Mouse (Mus musculus) MEL (cell line): ENCODE data around the gene Rep15.

ENCODE experiments used
- CHD2 ChIP-seq: IDR thresholded peaks from 2 replicates; pipeline ENCODE4 v1.6.1; 2011; ENCODE audit warnings: low read length, improper control_type of control experiment
- CTCF ChIP-seq, 3 experiments: IDR thresholded peaks in 2 of 3; conservative IDR thresholded peaks in 1 of 3; 2 replicates each; pipeline ENCODE4 v1.5.1; 2011 to 2012; ENCODE audit warnings: low read length in 3 of 3, low read depth in 2 of 3, mild to moderate bottlenecking in 2 of 3, improper control_type of control experiment in 1 of 3, inconsistent platforms in 1 of 3, mixed read lengths in 1 of 3, moderate library complexity in 1 of 3; ENCODE audit not compliant: control insufficient read depth in 1 of 3, insufficient read depth in 1 of 3, poor library complexity in 1 of 3, severe bottlenecking in 1 of 3
- GABPA ChIP-seq: IDR thresholded peaks from 2 replicates; pipeline ENCODE4 v1.6.1; 2012; ENCODE audit warnings: low read depth, mild to moderate bottlenecking, inconsistent platforms, low read length, improper control_type of control experiment, moderate library complexity
- MXI1 ChIP-seq: IDR thresholded peaks from 2 replicates; pipeline ENCODE4 v1.6.1; 2011; ENCODE audit warnings: mild to moderate bottlenecking, low read depth, low read length, improper control_type of control experiment
- POLR2A ChIP-seq, 2 experiments: IDR thresholded peaks; 2 replicates each; pipeline ENCODE4 v1.6.1; 2011 to 2012; ENCODE audit warnings: low read length in 2 of 2, mild to moderate bottlenecking in 2 of 2, control low read depth in 1 of 2, improper control_type of control experiment in 1 of 2, low read depth in 1 of 2, moderate library complexity in 1 of 2; ENCODE audit not compliant: control insufficient read depth in 1 of 2, insufficient read depth in 1 of 2, poor library complexity in 1 of 2

DNA sequence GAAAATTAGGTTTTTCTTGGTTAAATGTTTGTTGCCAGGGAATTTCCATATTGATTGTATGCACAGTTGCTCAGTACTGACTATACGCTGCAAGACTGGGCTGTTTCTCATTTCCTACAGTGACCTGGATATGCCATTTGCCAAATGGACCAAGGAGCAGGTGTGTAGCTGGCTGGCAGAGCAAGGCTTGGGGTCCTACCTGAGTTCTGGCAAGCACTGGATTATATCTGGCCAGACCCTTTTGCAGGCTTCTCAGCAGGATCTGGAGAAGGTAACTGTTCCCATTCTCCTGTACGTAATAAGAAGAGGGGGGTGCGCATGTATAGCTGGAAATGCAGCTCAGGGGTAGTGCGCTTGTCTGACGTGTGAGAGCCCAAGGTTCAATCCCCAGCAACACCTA, 11.2 kb upstream of the Rep15 start:
- TF ChIP-seq CTCF (IDR thresholded peaks at IDR 0.05 in 2 of 3, conservative IDR thresholded peaks at IDR 0.05 in 1 of 3; ENCODE audit: control insufficient read depth in 1 of 3, insufficient read depth in 1 of 3, low read depth in 2 of 3, low read length in 3 of 3, poor library complexity in 1 of 3, severe bottlenecking in 1 of 3) (no peak), GABPA (no peak), CHD2 (no peak), POLR2A (IDR thresholded peaks at IDR 0.05; ENCODE audit: control insufficient read depth in 1 of 2, insufficient read depth in 1 of 2, low read depth in 1 of 2, low read length in 2 of 2, poor library complexity in 1 of 2) (no peak), MXI1 (no peak)
